Mouse (Mus musculus) bone marrow, adult 2 months (tissue): ENCODE measurements around the gene Slc35e2.

Source experiments
- CTCF ChIP-seq: fragments of 200-500 bp; IDR thresholded peaks from 2 replicates; pipeline ENCODE4 v1.5.1; 2011; ENCODE audit warnings: low read length, control low read depth; ENCODE audit not compliant: control insufficient read depth, insufficient read depth
- POLR2A ChIP-seq: fragments of 200-500 bp; IDR thresholded peaks from 2 replicates; pipeline ENCODE4 v1.6.1; 2011; ENCODE audit warnings: low read depth, mild to moderate bottlenecking, control low read depth, low read length, borderline replicate concordance; ENCODE audit not compliant: control insufficient read depth

DNA sequence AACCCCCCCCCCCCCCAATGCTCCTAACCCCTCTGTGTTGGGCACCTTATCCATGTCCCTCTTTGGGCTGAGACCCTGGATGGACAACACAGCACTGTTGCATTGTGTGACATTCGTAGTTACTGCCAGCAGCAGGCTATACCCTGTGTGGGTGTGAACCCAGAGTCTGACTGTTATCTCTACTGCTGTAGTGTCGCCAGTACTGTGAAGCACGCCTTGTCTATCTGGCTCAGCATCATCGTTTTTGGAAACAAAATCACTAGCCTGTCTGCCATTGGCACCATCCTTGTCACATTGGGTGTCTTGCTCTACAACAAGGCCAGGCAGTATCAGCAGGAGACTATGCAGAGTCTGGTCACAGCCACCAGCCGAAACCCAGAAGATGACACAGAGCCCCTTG is 17.1 kb downstream of the Slc35e2 start:
- TF ChIP-seq POLR2A: no peak
- TF ChIP-seq CTCF: no peak
